Mouse (Mus musculus) gonadal fat pad, adult 2 months (tissue): ENCODE data around the gene Zfp672. TPM values are rescaled to one million over a fixed set of nuclear protein-coding genes. Genes with fewer than 3 reads are reported as not detected.
"Not testable (repeated sequence)": the region's sequence is repeated elsewhere in the genome, so short reads cannot be mapped to it uniquely, and the experiment has no call there.

ENCODE experiments used
- DNase-seq: peaks from one replicate; pipeline ENCODE4 v3.0.0-alpha.2; 2012; ENCODE audit warnings: low read depth
- polyA plus RNA-seq: library from polyadenylated mRNA; depleted of rRNA; stranded (reverse); fragments of >200 nt; gene quantifications from 2 replicates; pipeline ENCODE4 v1.2.3, GENCODE M21; 2012

Zfp672 gene
- polyA plus RNA-seq, 1 experiment, result 47.1 TPM

DNA sequence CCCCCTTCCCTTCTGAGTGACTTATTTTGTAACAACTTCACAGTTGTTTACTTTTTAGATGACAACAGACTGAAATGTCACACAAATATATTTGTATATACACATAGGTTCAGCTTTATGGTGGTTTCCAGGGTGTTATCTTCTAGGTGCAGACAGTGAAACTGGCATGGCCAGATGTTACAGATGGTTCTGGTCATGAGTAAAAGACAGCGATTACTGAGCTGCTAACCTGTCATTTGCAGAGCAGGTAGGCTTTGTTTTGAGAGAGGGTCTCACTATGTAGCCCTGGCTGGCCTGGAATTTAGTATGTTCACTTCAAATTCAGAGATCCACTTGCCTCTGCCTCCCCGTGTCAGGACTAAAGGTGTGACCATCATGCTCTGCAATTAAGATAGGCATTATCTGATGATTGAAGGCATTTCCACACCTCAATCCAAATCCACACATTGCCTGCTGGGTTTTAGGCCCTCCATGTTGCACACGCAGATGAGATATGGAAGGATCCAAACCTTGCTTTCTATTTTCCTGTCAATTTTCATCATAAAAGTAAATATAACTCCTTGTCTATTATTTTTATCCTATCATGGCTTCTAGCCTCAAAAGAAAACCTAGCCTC is 5.4 kb downstream of the Zfp672 start:
- DNase-seq, result no peak

DNA sequence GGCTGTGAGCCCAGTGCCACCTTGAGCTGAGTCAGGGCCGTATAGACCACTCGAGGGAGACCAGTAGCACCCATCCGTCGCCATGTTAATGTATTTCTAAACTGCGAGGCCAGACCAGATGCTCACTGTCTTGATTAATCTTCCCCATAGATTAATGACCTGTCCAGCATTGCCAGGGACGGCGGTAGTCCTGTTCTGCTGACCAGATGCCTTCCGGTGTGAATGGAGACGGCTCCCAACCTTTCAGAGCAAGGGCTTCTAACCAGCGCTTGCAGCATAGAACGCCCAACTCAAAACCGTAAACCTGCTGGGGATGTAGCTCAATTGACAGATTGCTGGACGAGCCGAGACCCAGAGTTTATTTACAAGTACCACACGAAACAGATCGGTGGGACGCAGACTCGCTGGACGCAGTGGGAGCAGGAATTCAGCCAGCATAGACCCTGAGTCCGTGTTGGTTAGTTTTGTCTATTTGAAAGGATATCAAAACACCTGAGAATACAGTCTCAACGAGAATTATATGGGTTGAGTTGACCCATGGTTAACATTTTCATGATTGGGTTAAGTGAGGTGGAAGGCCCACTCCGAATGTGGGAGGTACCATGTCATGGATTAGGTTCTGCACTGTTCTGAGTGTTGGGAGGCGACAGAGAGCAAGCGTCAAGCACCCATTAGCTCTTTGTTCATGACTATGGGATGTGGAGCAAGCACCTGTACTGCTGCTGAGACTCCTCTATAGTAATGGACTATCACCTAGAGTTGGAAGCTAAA is 6.4 kb downstream of the Zfp672 start:
- no peak for DNase-seq

DNA sequence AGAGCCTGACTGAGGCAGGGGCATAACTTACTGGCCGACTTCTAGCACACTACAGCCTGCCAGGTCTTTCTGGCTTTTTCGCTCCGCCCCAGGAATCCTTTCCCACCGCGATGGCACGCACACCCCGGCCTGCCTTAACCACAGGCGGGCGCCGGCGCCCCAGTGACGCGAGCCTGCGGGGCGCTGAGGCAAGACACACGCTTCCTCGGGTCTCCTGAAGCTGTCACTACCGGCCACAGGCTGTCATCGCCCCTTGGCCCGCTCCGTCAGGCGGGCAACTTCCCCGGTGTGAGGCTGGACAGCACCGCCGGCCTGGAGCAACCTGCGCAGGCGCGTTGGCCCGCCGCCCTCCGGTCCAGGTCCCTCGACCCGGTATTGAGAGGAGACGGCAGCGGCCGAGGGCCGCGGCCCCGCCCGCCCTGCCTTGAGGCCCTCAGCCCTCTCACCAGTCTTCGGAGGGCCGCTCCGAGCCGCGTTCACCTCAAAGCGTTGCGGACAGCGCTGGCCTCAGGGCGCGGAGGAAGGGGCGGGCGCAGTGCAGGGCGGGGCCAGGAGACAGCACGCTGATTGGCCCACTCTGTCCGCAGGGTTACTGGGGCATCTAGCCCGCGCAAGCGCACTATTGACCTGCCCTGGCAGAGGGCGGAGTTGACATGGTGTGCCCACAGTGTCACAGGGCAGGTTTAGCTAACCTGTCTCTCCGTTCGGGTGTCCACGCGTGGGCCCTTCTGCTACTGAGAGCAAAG is 7.1 kb downstream of the Zfp672 start:
- DNase-seq, result no peak

DNA sequence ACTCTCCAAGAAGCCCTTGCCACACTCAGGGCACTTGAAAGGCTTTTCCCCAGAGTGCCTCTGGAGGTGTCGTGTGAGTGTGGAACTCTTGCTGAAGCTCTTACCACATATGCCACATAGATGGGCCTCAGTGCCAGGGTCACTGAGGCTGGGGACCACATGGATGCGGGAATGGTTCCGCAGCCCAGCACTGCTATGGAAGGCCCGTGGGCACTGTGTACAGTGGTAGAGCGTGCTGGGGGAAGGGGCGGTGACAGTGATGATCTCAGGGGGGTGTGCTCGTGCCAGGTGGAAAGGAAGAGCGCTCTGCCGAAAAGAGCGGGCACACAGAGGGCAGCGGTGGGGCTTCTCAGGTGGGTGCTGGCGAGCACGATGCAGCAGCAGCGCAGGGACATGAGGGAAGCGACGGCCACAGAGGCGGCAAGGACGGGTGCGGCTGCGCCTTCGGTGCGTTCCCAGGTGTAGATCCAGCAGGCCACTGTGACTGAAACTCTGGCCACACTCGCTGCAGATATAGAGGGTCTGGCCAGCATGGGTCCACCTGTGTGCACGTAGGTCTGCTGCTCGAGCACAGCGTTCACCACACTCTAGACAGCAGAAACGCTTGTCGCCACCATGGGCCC is 13.3 kb downstream of the Zfp672 start:
- DNase-seq, result no peak

DNA sequence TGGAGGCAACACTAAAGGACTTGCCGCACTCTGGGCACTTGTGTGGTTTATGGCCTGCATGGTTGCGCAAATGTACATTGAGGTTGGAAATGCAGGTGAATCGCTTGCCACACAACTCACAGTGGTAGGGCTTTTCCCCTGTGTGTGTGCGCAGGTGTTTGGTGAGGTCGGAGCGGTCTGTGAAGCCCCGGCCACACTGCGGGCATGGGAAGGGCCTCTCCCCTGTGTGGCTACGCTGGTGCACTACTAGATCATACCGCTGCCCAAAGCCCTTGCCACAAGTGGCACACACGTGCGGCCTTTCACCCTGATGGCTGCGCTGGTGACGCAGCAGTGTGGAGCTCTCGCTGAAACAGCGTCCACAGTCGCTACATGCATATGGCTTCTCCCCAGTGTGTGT is 13.8 kb downstream of the Zfp672 start:
- no peak for DNase-seq

DNA sequence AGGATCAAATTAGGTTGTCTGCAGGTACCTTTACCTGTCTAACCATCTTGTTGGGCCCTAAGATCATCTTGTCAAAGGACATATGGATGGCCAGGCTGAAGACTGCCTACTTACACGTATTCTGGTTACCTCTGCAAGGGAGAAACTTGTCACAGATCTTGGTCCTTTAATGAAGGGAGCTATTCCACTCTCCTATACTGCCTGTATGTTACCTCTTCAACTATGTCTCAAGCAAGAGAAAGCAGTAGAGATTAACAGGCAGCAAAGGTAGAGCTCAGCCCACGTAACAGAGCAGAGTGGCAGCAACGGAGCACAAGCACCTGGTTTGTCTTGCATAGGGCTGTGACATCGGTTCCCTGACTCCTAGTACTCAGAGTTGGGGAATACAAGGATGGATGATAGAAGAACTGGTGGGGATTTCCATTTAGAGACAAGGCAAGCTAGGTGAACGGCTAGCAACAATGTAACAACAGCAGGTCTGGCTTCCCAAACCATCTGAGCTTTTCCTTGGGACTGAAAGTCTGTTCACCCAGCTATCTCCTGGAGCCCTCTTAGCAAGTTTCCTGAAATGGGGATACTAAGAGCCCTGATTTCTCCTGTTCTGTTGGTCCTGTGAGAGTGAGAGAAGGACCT is 14.5 kb downstream of the Zfp672 start:
- no peak for DNase-seq

DNA sequence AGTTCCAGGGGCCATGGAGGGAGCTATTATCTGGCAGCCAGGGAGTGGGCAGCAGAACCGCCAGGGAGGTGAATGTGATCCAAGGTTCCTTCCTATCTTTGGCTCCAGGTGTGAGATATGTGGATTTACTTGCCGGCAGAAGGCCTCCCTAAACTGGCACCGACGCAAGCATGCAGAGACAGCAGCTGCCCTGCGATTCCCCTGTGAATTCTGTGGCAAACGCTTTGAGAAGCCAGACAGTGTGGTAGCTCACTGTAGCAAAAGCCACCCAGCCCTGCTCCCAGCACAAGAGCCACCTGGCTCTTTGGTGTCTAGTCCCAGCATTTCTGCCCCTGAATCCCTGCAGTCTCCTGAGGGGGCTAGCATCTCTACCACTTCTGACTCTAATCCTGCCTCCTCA is 16.1 kb downstream of the Zfp672 start:
- no peak for DNase-seq

DNA sequence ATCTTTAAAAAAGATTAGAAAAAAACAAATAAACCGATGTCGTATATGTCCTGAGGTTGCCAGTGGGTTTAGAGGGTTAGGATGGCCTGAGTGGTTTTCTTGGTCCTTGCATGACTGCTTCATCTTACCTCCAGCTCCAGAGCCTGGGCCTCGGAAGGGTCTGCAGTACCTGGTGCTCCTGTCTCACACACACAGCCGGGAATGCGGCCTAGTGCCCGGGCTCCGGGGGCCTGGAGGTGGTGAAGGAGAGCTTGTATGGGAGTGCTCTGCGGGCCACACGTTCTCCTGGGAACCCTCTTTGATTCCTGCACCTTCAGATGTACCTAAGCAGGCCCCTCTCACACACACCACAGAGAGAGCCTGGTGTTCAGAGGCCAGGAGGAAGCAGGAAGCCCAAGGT is 21.5 kb downstream of the Zfp672 start:
- no peak for DNase-seq

DNA sequence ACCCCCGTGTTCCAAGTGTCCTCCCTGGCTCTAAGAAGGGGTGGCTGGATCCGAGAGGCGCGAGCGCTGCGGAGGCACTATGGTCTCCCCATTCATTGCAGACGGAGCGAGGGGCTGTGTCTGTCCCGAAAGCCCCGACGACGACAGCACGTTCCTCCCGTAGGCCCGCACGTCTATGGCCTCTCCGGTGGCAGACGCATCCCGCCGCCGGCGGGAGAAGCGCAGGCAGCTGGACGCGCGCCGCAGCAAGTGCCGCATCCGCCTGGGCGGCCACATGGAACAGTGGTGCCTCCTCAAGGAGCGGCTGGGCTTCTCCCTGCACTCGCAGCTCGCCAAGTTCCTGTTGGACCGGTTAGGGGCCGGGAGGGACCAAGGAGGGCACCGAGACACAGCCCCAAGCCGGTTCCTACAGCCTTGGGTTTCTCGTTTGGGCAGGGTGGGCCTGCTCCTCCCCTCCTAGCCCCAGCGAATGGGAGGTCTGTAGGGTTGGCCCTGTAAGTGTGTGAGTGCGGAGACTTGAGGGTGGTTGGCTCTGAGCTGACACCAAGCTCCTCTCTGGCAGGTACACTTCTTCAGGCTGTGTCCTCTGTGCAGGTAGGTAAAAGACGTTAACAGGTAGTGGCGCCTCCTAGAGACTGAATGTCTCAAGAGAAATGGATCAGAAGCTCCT is 22.6 kb downstream of the Zfp672 start:
- peak; percentile 46 for DNase-seq

DNA sequence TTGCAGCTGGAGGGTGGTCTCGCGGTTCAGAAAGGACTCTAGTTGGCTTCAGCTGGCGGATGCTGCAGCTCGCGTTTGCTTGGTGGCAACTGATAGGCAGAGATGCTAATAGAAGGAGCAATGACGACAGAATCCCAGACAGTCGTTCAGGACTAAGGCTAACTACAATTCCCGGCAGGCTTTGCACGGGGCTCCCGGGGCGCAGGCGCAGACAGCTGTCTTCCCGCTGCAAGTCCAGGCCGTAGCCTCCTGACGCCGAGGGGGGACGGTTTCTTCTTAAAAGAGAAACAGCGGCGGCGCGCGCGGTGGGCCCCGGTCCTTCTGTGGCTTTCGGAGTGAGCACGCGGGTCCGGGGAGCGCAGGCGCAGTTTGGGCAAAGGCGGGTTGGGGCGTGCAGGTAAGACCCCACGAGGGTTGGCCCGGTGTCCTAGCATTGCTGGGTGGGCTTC is 23.3 kb downstream of the Zfp672 start, which contains the start of gene Zfp692:
Gene Zfp692, plus strand, starts transcription at position 210 of the 449 bp plus-strand sequence.
- DNase-seq, result peak; percentile 37

DNA sequence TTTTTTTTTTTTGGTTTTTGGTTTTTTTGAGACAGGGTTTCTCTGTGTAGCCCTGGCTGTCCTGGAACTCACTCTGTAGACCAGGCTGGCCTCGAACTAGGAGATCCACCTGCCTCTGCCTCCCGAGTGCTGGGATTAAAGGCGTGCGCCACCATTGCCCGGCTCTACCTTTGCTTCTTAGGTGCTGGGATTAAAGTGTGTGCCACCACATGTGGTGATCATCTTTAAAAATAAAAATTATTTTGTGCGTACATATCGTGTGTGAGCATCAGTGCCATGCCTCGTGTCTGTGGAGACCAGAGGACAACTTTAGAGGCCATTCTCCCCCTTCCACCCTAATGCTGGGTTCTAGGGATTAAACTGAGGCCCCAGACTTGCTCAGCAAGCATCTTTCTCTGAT is 24.8 kb downstream of the Zfp672 start:
- not testable (repeated sequence) for DNase-seq

DNA sequence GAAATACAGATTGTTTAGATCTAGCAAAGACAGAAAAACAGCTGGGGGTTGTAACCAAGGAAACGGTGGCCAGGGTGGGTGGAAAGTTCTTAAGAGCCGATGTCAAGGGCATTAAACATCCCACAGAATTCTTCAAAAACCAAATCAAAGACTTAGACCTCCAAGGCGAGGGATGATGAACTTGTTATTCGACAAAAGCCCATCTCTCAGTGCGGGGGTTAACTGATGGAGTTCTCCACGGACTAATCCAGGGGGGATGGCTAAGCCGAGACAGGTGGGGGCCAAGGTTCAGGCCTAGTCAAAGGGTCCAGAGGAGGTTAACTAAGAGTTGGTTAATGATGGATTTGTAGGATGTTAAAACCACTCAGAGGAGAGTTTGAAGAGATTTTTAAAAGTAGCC is 26.5 kb downstream of the Zfp672 start:
- DNase-seq, result no peak

DNA sequence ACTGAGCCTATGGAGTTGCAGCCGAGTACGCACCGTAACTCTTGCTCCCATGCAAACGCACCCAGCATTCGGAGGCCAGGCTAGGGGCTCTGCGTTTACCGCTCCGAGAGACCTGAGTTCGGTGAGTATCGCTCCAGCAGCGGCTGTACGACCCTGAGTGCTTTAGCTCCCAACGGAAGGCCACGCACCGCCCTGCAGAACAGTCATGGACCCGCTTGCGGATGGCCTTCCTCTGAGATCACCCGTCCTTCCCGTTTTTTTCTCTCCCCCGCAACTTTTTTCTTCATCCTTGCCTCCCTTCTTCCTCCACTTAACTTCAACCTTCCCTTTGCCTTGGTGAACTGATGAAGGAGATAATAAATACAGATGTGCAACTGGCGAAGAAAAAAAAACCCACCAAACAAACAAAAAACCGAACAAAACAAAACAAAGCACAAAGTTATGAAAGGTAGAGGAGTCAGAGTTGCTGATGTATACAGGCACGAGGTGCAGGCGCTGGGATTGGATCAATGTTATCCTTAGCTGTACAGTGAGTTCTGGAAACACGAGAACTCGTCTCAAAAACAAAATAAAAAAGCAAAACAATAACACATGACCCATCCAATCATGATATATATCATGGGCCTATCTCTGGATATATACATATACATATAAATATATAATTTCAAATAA is 27.2 kb downstream of the Zfp672 start:
- DNase-seq, result peak; percentile 9

DNA sequence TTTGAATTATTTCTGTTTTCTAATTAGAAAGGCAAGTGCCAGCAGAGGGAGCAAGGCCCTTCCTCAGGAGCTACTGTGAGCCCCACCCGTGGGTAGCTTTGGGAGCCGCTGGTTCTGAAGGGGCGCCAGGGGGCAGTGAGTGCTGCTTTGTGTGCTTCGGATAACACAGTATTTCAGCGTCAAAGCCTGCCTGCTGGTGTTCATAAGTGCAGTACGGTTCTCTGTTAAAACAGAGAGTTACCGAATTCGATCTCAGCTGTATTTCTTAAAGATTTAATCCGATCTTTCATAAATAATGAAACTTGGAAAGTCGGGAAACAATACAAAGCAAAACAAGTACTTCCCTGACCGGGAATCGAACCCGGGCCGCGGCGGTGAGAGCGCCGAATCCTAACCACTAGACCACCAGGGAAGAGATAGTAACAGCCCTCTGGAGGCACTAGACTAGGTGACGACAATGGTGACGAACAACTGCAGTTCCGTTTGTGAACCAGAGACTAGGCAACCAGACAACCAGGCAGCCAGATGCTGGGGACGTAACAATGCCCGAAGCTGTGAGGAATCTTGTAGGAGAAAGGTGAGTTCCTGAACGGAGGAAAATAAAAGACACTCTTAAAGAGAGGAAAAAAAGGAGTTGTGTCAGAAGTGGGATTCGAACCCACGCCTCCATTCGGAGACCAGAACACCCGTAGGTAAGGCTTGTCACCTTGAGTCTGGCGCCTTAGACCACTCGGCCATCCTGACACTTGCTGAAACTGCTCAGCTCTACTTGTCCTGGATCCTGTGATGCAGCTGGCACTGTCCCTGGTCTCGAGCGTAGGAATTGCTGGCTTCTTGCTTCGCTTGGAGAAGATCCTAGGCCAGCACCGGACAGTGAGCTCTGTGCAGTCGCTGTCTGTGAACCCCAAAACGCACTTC is 28.0 kb downstream of the Zfp672 start:
- DNase-seq, result peak; percentile 91

DNA sequence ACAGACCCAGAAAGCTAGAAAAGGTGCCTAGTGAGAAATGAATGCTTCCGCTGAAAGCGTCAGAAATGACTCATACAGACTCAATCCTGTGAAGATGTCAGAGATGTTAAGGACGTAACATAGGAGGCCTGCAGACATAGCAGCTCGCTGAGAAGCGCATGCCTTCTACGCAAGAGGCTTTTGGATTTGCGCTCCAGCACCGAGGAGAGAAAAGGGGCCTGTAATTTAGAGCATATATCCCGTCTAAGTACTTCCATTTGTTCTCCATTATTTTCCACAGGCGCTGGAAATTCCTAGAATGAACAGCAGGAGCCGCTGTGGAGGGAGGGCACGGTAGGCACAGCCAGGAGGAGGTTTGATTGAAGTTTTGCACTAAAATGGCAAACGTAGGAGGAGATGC is 29.1 kb downstream of the Zfp672 start:
- peak; percentile 17 for DNase-seq

DNA sequence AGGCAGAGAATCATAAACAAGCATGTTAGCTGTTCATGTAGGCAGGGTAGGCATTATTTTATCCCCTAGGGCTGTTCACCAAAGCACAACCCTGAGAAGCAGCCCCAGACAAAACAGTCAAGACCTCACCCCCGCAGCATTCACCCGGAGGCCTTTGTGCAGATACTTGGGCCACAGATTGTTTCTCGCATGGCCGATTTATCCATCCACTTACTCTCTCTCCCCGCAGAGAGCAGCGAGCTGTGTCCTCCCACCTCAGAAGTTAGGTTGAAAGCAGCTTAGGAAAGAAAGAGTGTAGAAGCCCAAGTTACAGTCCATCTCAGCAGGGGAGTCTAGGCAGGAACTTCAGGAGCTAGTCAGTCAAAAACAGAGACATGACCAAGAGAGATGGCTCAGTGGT is 32.7 kb downstream of the Zfp672 start:
- DNase-seq, result no peak

DNA sequence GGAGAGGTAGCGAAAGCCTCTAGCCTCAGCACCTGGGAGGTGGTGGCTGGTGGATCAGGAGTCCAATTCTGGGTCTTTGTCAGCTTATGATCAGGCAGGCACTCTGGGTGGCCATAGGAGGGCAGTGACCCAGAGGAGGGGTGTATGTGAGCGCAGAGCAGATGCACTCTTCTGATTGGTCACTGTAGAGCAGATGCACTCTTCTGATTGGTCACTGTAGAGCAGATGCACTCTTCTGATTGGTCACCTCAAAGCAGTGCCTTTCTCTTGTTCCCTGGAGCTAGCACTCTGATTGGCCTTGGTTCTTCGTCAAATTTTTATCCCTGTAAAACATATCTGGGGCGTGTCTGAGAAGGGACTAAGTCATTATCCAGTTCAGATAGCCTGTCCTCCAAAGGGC is 37.3 kb downstream of the Zfp672 start:
- no peak for DNase-seq

DNA sequence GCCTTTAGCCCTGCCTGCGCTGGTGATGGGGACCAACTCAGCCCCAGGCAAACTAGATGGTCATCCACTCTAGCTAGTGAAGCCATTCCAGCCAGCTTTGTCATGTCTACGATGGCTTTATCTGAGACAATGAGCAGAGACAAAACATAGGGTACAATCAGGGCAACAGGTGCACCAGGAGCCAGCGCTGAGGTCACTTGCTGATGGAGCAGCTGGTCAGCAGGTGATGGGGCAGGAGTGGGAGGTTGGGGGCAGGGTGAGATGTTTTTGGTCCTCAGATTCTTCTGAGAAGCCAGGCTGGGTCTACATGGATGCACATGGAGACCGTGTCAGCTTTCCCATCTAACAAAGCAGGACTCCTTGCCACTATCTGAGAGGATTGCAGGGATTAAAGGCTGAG is 39.3 kb downstream of the Zfp672 start:
- no peak for DNase-seq

DNA sequence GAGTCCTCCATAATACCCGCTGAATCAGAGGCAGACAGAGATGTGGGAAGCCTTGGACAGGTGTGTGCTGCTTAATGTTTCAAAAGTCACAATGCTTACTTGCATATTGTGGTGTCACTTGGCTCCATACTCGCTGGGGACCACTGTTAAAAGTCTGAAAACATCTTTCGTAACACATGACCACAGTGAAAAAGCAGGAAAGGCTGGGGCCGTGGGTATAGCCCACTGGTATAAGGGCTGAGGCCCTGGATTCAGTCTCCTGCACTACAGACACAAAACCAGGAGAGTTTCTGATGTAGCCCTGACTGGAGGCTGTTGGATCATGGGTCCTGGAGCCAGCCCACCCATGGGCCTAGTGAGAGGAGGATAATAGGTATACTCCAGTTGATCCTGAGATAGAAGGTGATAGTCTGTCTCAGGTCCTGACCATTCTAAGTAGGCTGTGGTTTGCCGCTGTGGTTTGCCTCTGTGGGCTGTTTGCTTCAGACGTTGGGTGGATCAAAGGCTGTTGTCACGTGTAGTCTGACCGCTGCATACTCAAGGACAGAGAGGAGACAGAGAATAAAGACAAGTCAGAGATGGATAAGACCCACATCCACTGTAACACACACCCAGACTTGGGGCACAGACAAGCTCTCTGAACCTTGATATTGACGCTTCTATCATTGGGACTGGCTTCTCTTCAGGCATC is 40.0 kb downstream of the Zfp672 start:
- no peak for DNase-seq
